Mouse (Mus musculus) liver, embryonic 11.5 days (tissue): Measurements from ENCODE around the gene Zfp280d. TPM values are rescaled to one million over a fixed set of nuclear protein-coding genes. Genes with fewer than 3 reads are reported as not detected.

ENCODE experiments used
- ATAC-seq: fragments of 200-750 bp; cut with Nextera tagmentation; replicated peaks from 2 replicates; pipeline ENCODE4 v1.8.0; 2017; ENCODE audit warnings: moderate number of reproducible peaks, mild to moderate bottlenecking, moderate TSS enrichment, moderate library complexity; ENCODE audit not compliant: low FRiP score
- DNase-seq: peaks from one replicate; pipeline ENCODE4 v3.0.0-alpha.2; 2017; ENCODE audit warnings: low spot score
- H3K27ac ChIP-seq: fragments of 300-500 bp; sonication (generic); 2 replicates; pipeline ENCODE4 v1.5.1; 2014; ENCODE audit warnings: mild to moderate bottlenecking, low read depth, low read length, control low read depth
- H3K27me3 ChIP-seq: fragments of 300-500 bp; sonication (generic); replicated peaks from 2 replicates; pipeline ENCODE4 v1.6.1; 2014; ENCODE audit warnings: low read length, mixed read lengths; ENCODE audit not compliant: control insufficient read depth, insufficient read depth
- H3K36me3 ChIP-seq: fragments of 300-500 bp; sonication (generic); 2 replicates; pipeline ENCODE4 v1.6.1; 2014; ENCODE audit warnings: mild to moderate bottlenecking, low read length, moderate library complexity, mixed read lengths; ENCODE audit not compliant: control insufficient read depth, insufficient read depth
- H3K4me1 ChIP-seq: fragments of 300-500 bp; sonication (generic); replicated peaks from 2 replicates; pipeline ENCODE4 v1.6.1; 2014; ENCODE audit warnings: low read length, mixed read lengths; ENCODE audit not compliant: control insufficient read depth, insufficient read depth
- H3K4me2 ChIP-seq: fragments of 300-500 bp; sonication (generic); 2 replicates; pipeline ENCODE4 v1.6.1; 2014; ENCODE audit warnings: mild to moderate bottlenecking, control low read depth, moderate library complexity
- H3K4me3 ChIP-seq: fragments of 300-500 bp; sonication (generic); 2 replicates; pipeline ENCODE4 v1.5.1; 2014; ENCODE audit warnings: low read depth, low read length, control low read depth
- H3K9ac ChIP-seq: fragments of 300-500 bp; sonication (generic); 2 replicates; pipeline ENCODE4 v1.6.1; 2014; ENCODE audit warnings: low read depth, low read length, control low read depth
- H3K9me3 ChIP-seq: fragments of 300-500 bp; sonication (generic); 2 replicates; pipeline ENCODE4 v1.6.1; 2016; ENCODE audit warnings: low read length, inconsistent platforms, mixed read lengths; ENCODE audit not compliant: control insufficient read depth
- WGBS: fragments of 180-500 bp; shearing (Covaris S2); extraction: QIAGEN DNeasy Blood & Tissue Kit; methylation state at CpG from one replicate; pipeline ENCODE4 v1.1.7; 2014; 5-methylcytosine and 5-hydroxymethylcytosine counted together
- polyA plus RNA-seq: library from polyadenylated mRNA; unstranded; fragments of >200 nt; fragmentation: Nextera tagmentation; extraction: Ambion mirVana; gene quantifications from 2 replicates; pipeline ENCODE4 v1.2.1, GENCODE M21; 2014

Gene Zfp280d
- polyA plus RNA-seq, 1 experiment from 2014 or later = 33.5 TPM

- Histone ChIP-seq H3K4me3 (no peak overlapping the region), H3K27me3 (no peaks in the 10 kb centered on the region), H3K36me3 (peaks cover 10% of the 10 kb centered on the region; the same call in 1 of the 2 replicates), H3K4me1 (no peaks in the 10 kb centered on the region), H3K4me2 (no peak overlapping the region), H3K9ac (no peak overlapping the region), H3K27ac (no peak overlapping the region), H3K9me3 (no peaks in the 10 kb centered on the region)
- DNase-seq = no peak
- WGBS = 86% methylated on average over 2 of the region's 2 CpGs
- ATAC-seq = no peak
Observed at GRCm38 (mm10) chr9:72333221-72333620, 58.6 kb downstream of the Zfp280d start.

GRCm38 (mm10) chr9:72336069-72336468 lies 61.4 kb downstream of the Zfp280d start:
- WGBS = 49% methylated on average over 2 of the region's 2 CpGs
- Histone ChIP-seq H3K9ac (no peak overlapping the region), H3K27ac (no peak overlapping the region), H3K4me1 (no peaks in the 10 kb centered on the region), H3K4me3 (no peak overlapping the region), H3K27me3 (no peaks in the 10 kb centered on the region), H3K9me3 (no peaks in the 10 kb centered on the region), H3K4me2 (no peak overlapping the region), H3K36me3 (peaks cover 7% of the 10 kb centered on the region; the same call in 1 of the 2 replicates)
- ATAC-seq = no peak
- no peak for DNase-seq

GRCm38 (mm10) chr9:72339119-72339518 lies 64.5 kb downstream of the Zfp280d start:
- H3K27ac ChIP-seq = no peak overlapping the region
- no peaks in the 10 kb centered on the region for H3K4me1 ChIP-seq
- no peaks in the 10 kb centered on the region for H3K27me3 ChIP-seq
- WGBS = 90% methylated on average over 2 of the region's 2 CpGs
- no peak overlapping the region for H3K4me2 ChIP-seq
- H3K4me3 ChIP-seq = no peak overlapping the region
- no peak for ATAC-seq
- peaks cover 7% of the 10 kb centered on the region; the same call in 1 of the 2 replicates for H3K36me3 ChIP-seq
- H3K9ac ChIP-seq = no peak overlapping the region
- H3K9me3 ChIP-seq = no peaks in the 10 kb centered on the region
- DNase-seq = no peak

GRCm38 (mm10) chr9:72343844-72344243 lies 69.2 kb downstream of the Zfp280d start:
- no peak overlapping the region for H3K4me2 ChIP-seq
- no peaks in the 10 kb centered on the region for H3K9me3 ChIP-seq
- H3K4me1 ChIP-seq = no peaks in the 10 kb centered on the region
- H3K9ac ChIP-seq = no peak overlapping the region
- H3K27ac ChIP-seq = no peak overlapping the region
- DNase-seq (no peak), ATAC-seq (no peak)
- H3K36me3 ChIP-seq = peaks cover 9% of the 10 kb centered on the region
- H3K4me3 ChIP-seq = no peak overlapping the region
- no peaks in the 10 kb centered on the region for H3K27me3 ChIP-seq

GRCm38 (mm10) chr9:72372359-72372758 lies 97.7 kb downstream of the Zfp280d start:
- Histone ChIP-seq H3K27ac (no peak overlapping the region), H3K4me3 (no peak overlapping the region), H3K9ac (no peak overlapping the region), H3K27me3 (no peaks in the 10 kb centered on the region), H3K4me1 (no peaks in the 10 kb centered on the region), H3K36me3 (no peaks in the 10 kb centered on the region), H3K4me2 (no peak overlapping the region), H3K9me3 (peaks cover 2% of the 10 kb centered on the region; the same call in 1 of the 2 replicates)
- 90% methylated on average over 2 of the region's 2 CpGs for WGBS
- ATAC-seq (no peak), DNase-seq (no peak)

- H3K4me1 ChIP-seq = no peaks in the 10 kb centered on the region
- H3K4me3 ChIP-seq = no peak overlapping the region
- no peaks in the 10 kb centered on the region for H3K36me3 ChIP-seq
- WGBS = 88% methylated on average over 3 of the region's 3 CpGs
- DNase-seq = no peak
- ATAC-seq = no peak
- no peaks in the 10 kb centered on the region for H3K27me3 ChIP-seq
- H3K9me3 ChIP-seq = peaks cover 2% of the 10 kb centered on the region; the same call in 1 of the 2 replicates
- no peak overlapping the region for H3K27ac ChIP-seq
- no peak overlapping the region for H3K4me2 ChIP-seq
- H3K9ac ChIP-seq = no peak overlapping the region
Observed at GRCm38 (mm10) chr9:72374074-72374473, 99.4 kb downstream of the Zfp280d start.

- Histone ChIP-seq H3K9me3 (peaks cover 2% of the 10 kb centered on the region; the same call in 1 of the 2 replicates), H3K36me3 (no peaks in the 10 kb centered on the region), H3K4me1 (no peaks in the 10 kb centered on the region), H3K27ac (no peak overlapping the region), H3K27me3 (no peaks in the 10 kb centered on the region), H3K4me3 (no peak overlapping the region), H3K4me2 (no peak overlapping the region), H3K9ac (no peak overlapping the region)
- 76% methylated on average over 4 of the region's 4 CpGs for WGBS
- no peak for DNase-seq
- ATAC-seq = no peak
Observed at GRCm38 (mm10) chr9:72374996-72375395, 100.3 kb downstream of the Zfp280d start.

GRCm38 (mm10) chr9:72375639-72376038 lies 101.0 kb downstream of the Zfp280d start:
- Histone ChIP-seq H3K27me3 (no peaks in the 10 kb centered on the region), H3K36me3 (no peaks in the 10 kb centered on the region), H3K4me3 (no peak overlapping the region), H3K9ac (no peak overlapping the region), H3K27ac (no peak overlapping the region), H3K4me1 (no peaks in the 10 kb centered on the region), H3K9me3 (peaks cover 2% of the 10 kb centered on the region; the same call in 1 of the 2 replicates), H3K4me2 (no peak overlapping the region)
- WGBS = 73% methylated on average over 3 of the region's 3 CpGs
- no peak for DNase-seq
- ATAC-seq = no peak

- no peaks in the 10 kb centered on the region for H3K27me3 ChIP-seq
- H3K4me3 ChIP-seq = no peak overlapping the region
- DNase-seq (no peak), ATAC-seq (no peak)
- no peaks in the 10 kb centered on the region for H3K36me3 ChIP-seq
- WGBS = 84% methylated on average over 7 of the region's 7 CpGs
- H3K9ac ChIP-seq = no peak overlapping the region
- H3K27ac ChIP-seq = no peak overlapping the region
- no peaks in the 10 kb centered on the region for H3K4me1 ChIP-seq
- no peak overlapping the region for H3K4me2 ChIP-seq
- H3K9me3 ChIP-seq = no peaks in the 10 kb centered on the region
Observed at GRCm38 (mm10) chr9:72385786-72386185, 111.1 kb downstream of the Zfp280d start.
